Mouse (Mus musculus): ENCODE measurements around the gene Npy5r. TPM values are rescaled to one million over a fixed set of nuclear protein-coding genes. Genes with fewer than 3 reads are reported as not detected.

Gene Npy5r
- polyA plus RNA-seq (2015; fragmentation: Nextera tagmentation; extraction: Ambion mirVana): 2.1 TPM in 2 replicates

DNA sequence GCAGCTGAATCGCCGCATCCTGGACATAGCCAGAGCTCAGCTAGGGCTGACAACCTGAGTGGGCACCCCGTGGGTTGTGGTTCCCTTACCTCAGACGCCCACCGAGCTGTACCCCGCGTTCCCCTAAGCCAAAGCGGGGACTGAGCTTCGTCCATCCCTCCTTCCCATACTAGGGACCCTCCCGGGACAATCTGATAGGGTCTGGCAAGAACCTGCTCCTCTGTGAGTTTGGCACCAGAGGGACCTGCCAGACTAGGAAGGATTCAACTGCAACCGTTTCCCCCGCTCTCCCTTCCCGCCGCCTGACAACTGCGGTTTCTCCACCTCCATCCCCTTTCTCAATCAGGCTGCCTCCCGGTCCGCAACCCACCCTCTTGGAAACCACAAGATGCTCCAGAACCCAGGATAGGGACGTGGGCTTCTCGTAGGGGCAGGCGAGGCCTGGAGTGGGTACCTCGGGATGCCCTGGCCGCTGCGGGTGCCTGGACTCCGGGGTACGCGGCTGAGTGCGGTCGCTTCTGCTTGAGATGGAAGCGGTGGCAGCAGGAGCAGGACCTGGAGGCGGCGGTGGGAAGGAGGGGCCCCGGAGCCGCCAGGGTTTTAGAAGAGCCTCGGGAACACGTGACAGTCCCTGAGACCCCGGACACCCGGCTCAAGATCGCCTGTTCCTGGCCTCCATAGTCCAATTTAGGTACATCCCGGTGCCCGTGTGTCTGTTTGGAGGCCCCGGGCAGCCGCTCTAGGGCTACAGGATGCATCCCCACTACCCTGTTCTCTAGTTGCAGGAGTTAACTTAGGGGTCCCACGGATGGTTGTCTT lies at the start of gene Npy5r:
Gene Npy5r (minus strand): TSS at position 618 of the 819 bp plus-strand sequence.
- Histone ChIP-seq H3K4me2 (peak within 1 kb of the TSS; percentile 70), H3K4me3 (peak within 1 kb of the TSS; percentile 47), H3K27me3 (peaks cover 8% of the 10 kb centered on the region), H3K9ac (peak within 1 kb of the TSS; percentile 78), H3K9me3 (no peaks in the 10 kb centered on the region), H3K4me1 (replicated peaks) (peaks cover 21% of the 10 kb centered on the region), H3K36me3 (no peaks in the 10 kb centered on the region), H3K27ac (replicated peaks) (peak within 1 kb of the TSS; percentile 11; the same call in 1 of the 2 replicates)
- peak; percentile 71 for ATAC-seq (ENCODE audit: low read depth)
- 2% methylated on average over 43 of the region's 43 CpGs for WGBS

DNA sequence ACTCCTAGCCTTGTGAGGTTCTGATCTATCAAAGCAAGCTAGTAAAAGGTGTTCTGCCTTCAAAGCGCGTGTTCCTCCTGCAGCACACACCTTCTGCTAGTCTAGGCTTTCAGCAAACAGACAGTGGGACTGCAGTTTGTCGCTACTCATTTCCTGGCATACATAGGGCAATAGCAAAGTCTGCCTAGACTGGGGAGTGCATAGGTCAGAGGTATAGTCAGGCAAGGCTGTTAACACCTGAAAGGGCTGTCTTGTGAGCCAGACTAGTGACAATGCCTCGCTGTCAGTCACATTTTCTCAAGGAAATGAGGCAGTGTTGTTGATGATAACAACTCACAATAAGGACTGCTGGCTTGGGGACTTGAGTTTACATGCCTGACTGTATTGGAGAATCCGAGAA lies 44.0 kb upstream of the Npy5r start:
- Histone ChIP-seq H3K4me1 (replicated peaks) (no peaks in the 10 kb centered on the region), H3K9me3 (no peaks in the 10 kb centered on the region), H3K4me2 (no peak overlapping the region), H3K9ac (no peak overlapping the region), H3K36me3 (no peaks in the 10 kb centered on the region), H3K27ac (replicated peaks) (no peak overlapping the region), H3K4me3 (no peak overlapping the region), H3K27me3 (no peaks in the 10 kb centered on the region)
- no peak for ATAC-seq (ENCODE audit: low read depth)
- 56% methylated on average over 5 of the region's 5 CpGs for WGBS

GRCm38 (mm10) chr8:66729446-66729845 lies 41.5 kb upstream of the Npy5r start:
- ATAC-seq (ENCODE audit: low read depth): no peak
- H3K4me3 ChIP-seq: no peak overlapping the region
- H3K9ac ChIP-seq: no peak overlapping the region
- no peaks in the 10 kb centered on the region for H3K36me3 ChIP-seq
- no peaks in the 10 kb centered on the region for H3K4me1 ChIP-seq (replicated peaks)
- no peak overlapping the region for H3K27ac ChIP-seq (replicated peaks)
- WGBS: 37% methylated on average over 7 of the region's 7 CpGs
- H3K9me3 ChIP-seq: no peaks in the 10 kb centered on the region
- H3K27me3 ChIP-seq: no peaks in the 10 kb centered on the region
- no peak overlapping the region for H3K4me2 ChIP-seq

DNA sequence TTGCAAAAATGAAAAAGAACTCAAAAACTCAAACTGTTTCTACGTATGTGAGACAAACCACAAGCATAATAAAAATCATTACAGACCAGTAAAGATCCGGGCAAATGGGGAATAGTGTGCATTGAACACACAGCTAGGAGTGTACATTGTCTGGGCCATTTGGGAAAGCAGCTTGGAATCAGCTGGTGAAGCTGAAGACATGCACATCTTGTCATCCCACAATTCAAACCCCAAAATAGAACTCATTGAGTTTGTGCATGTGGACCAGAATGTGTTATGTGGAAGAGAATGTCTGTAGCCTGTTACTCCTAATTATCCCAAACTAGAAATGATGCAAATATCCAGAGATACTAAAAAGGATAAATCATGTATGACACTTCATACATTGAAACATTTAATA lies 34.9 kb upstream of the Npy5r start:
- Histone ChIP-seq H3K9me3 (no peaks in the 10 kb centered on the region), H3K4me1 (replicated peaks) (no peaks in the 10 kb centered on the region), H3K36me3 (no peaks in the 10 kb centered on the region), H3K9ac (no peak overlapping the region), H3K27ac (replicated peaks) (no peak overlapping the region), H3K4me3 (no peak overlapping the region), H3K27me3 (no peaks in the 10 kb centered on the region), H3K4me2 (no peak overlapping the region)
- no peak for ATAC-seq (ENCODE audit: low read depth)
- WGBS: 86% methylated on average over 2 of the region's 2 CpGs

GRCm38 (mm10) chr8:66714324-66714975 lies 26.5 kb upstream of the Npy5r start:
- no peak overlapping the region for H3K4me2 ChIP-seq
- no peak overlapping the region for H3K9ac ChIP-seq
- WGBS: 76% methylated on average over 7 of the region's 7 CpGs
- no peaks in the 10 kb centered on the region for H3K27me3 ChIP-seq
- H3K36me3 ChIP-seq: no peaks in the 10 kb centered on the region
- H3K4me3 ChIP-seq: no peak overlapping the region
- no peak for ATAC-seq (ENCODE audit: low read depth)
- H3K27ac ChIP-seq (replicated peaks): no peak overlapping the region
- no peaks in the 10 kb centered on the region for H3K9me3 ChIP-seq
- H3K4me1 ChIP-seq (replicated peaks): no peaks in the 10 kb centered on the region

DNA sequence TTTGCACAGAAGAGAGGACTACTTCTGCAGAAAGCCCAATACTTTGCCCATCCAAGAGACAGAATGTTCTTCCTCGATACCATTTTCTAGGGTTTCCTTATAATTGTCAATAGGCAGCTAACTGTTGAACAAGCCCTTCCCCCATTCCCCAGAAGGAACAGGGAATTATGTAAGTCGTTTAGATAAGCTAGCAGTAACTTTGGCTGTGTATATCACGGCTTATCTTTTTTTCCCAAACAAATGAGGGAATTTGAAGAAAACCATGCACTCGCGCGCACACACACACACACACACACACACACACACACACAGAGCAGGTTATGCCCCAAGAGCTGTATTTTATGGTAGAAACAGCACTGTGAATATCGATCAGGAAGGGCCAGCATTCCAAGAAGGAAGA lies 10.9 kb upstream of the Npy5r start:
- peak overlapping the region; percentile 49 for H3K4me3 ChIP-seq
- WGBS: 67% methylated on average over 7 of the region's 7 CpGs
- no peak overlapping the region for H3K9ac ChIP-seq

GRCm38 (mm10) chr8:66698011-66698410 lies 10.1 kb upstream of the Npy5r start:
- WGBS: 3% methylated on average over 7 of the region's 7 CpGs
- ATAC-seq (ENCODE audit: low read depth): peak; percentile 38; the same call in 1 of the 2 replicates
- Histone ChIP-seq H3K27me3 (peaks cover 21% of the 10 kb centered on the region), H3K9me3 (no peaks in the 10 kb centered on the region), H3K4me2 (peak overlapping the region; percentile 79), H3K4me3 (peak overlapping the region; percentile 49), H3K27ac (replicated peaks) (no peak overlapping the region), H3K4me1 (replicated peaks) (peaks cover 15% of the 10 kb centered on the region), H3K36me3 (no peaks in the 10 kb centered on the region), H3K9ac (peak overlapping the region; percentile 65)

More for the DNA sequence above, 10.9 kb upstream of the Npy5r start:
- no peaks in the 10 kb centered on the region for H3K36me3 ChIP-seq
- no peaks in the 10 kb centered on the region for H3K9me3 ChIP-seq
- peaks cover 21% of the 10 kb centered on the region for H3K27me3 ChIP-seq
- H3K4me2 ChIP-seq: peak overlapping the region; percentile 79
- H3K27ac ChIP-seq (replicated peaks): no peak overlapping the region
- no peak for ATAC-seq (ENCODE audit: low read depth)
- H3K4me1 ChIP-seq (replicated peaks): peaks cover 15% of the 10 kb centered on the region

- H3K9ac ChIP-seq: peak within 1 kb of the TSS; percentile 65
- H3K4me1 ChIP-seq (replicated peaks): peaks cover 15% of the 10 kb centered on the region
- H3K27ac ChIP-seq (replicated peaks): 0 out of 2 replicates have a peak within 1 kb of the TSS, but pooled peaks have one; percentile 28
- ATAC-seq (ENCODE audit: low read depth): peak; percentile 85
- H3K36me3 ChIP-seq: no peaks in the 10 kb centered on the region
- H3K4me2 ChIP-seq: peak within 1 kb of the TSS; percentile 79
- 1% methylated on average over 30 of the region's 30 CpGs for WGBS
- peaks cover 21% of the 10 kb centered on the region for H3K27me3 ChIP-seq
- H3K9me3 ChIP-seq: no peaks in the 10 kb centered on the region
- peak within 1 kb of the TSS; percentile 49 for H3K4me3 ChIP-seq
Measured at GRCm38 (mm10) chr8:66696970-66697843, 9.3 kb upstream of the Npy5r start, which contains the start of gene Npy1r. Gene Npy1r (plus strand): TSS chr8:66697192.

GRCm38 (mm10) chr8:66690402-66690801 lies 2.5 kb upstream of the Npy5r start:
- no peak overlapping the region for H3K9ac ChIP-seq
- no peak overlapping the region for H3K27ac ChIP-seq (replicated peaks)
- H3K4me2 ChIP-seq: no peak overlapping the region
- peaks cover 8% of the 10 kb centered on the region for H3K27me3 ChIP-seq
- H3K4me1 ChIP-seq (replicated peaks): peaks cover 21% of the 10 kb centered on the region
- no peaks in the 10 kb centered on the region for H3K36me3 ChIP-seq
- 41% methylated on average over 5 of the region's 5 CpGs for WGBS
- no peak overlapping the region for H3K4me3 ChIP-seq
- ATAC-seq (ENCODE audit: low read depth): peak; percentile 76
- H3K9me3 ChIP-seq: no peaks in the 10 kb centered on the region

GRCm38 (mm10) chr8:66688799-66689198 lies 871 bp upstream of the Npy5r start:
- peaks cover 8% of the 10 kb centered on the region for H3K27me3 ChIP-seq
- no peak for ATAC-seq (ENCODE audit: low read depth)
- H3K27ac ChIP-seq (replicated peaks): no peak overlapping the region
- no peaks in the 10 kb centered on the region for H3K36me3 ChIP-seq
- H3K4me1 ChIP-seq (replicated peaks): peaks cover 21% of the 10 kb centered on the region
- H3K4me3 ChIP-seq: no peak overlapping the region
- whole genome bisulfite sequencing: 54% methylated on average over 4 of the region's 4 CpGs
- no peak overlapping the region for H3K9ac ChIP-seq
- H3K9me3 ChIP-seq: no peaks in the 10 kb centered on the region
- peak overlapping the region; percentile 70 for H3K4me2 ChIP-seq

DNA sequence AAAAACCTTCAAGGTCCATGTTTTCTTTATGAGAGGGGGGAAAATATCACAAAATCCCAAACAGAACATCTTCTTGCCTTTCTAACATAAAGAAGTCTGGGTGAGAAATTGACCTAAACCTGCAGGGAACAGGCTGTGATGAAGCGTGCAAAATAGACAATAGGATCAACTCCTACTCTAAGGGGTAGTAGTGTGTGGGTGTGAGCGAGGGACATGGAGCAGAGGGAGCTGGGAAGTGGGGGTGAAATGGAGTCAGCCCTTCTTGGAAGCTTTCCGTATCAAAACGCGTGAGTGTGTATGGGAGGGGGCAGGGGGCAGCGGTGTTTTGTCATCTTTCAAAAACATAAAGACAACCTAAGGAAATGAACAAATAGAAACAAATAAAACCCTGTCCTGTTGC lies 467 bp upstream of the Npy5r start:
- 0 out of 2 replicates have a peak, but pooled peaks have one; percentile 34 for ATAC-seq (ENCODE audit: low read depth)
- Histone ChIP-seq H3K4me2 (peak overlapping the region; percentile 70), H3K9ac (peak overlapping the region; percentile 78; the same call in 1 of the 2 replicates), H3K27ac (replicated peaks) (no peak overlapping the region), H3K4me1 (replicated peaks) (peaks cover 21% of the 10 kb centered on the region), H3K27me3 (peaks cover 8% of the 10 kb centered on the region), H3K9me3 (no peaks in the 10 kb centered on the region), H3K4me3 (peak overlapping the region; percentile 47), H3K36me3 (no peaks in the 10 kb centered on the region)
- 50% methylated on average over 6 of the region's 6 CpGs for WGBS

Measured in neural tube, embryonic 13.5 days (tissue).